Mouse (Mus musculus): Measurements from ENCODE around the gene Eif4b. TPM values are rescaled to one million over a fixed set of nuclear protein-coding genes. Genes with fewer than 3 reads are reported as not detected.

Gene Eif4b
- polyA plus RNA-seq, 1 experiment from 2014 or later = 214 TPM

- H3K27ac ChIP-seq = no peak overlapping the region
- no peaks in the 10 kb centered on the region for H3K36me3 ChIP-seq (ENCODE audit: inconsistent target)
- no peaks in the 10 kb centered on the region for H3K79me2 ChIP-seq (ENCODE audit: inconsistent target)
- 94% methylated on average over 14 of the region's 14 CpGs for WGBS (ENCODE audit: missing documents)
- H3K4me3 ChIP-seq (ENCODE audit: inconsistent target) = no peak overlapping the region
These were observed 29.9 kb downstream of the Eif4b start for GRCm38 (mm10) chr15:102103371-102103946.

DNA sequence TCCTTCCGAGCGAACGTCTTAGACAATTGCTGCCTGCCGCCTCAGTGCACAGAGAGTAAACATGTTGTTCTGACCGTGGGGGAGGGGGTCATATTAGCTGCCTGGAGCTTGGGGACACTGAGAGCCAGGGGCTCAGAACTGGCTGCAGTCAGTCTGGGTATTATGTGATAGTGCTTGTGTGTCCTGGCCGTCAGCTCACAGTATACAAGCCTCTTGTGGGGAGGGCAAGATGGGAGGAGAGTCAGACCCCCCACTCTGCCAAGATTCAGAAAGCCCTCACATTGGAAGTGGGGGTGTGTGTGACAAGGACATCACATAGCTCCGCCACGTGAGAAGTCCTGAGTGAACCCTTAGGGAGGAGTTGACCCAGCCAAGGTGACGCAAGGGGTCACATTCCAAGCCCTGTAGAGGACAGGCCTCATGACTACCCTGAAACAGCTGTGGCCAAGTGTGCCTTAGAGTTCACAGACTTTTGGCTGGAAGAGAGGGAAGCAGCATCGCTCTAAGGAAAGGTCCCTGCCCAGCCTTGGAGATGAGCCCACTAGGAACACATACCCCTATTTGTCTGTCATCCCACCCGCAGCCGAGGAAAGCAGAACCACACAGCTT, 30.5 kb downstream of the Eif4b start:
- no peaks in the 10 kb centered on the region for H3K36me3 ChIP-seq (ENCODE audit: inconsistent target)
- H3K79me2 ChIP-seq (ENCODE audit: inconsistent target) = no peaks in the 10 kb centered on the region
- H3K27ac ChIP-seq = no peak overlapping the region
- H3K4me3 ChIP-seq (ENCODE audit: inconsistent target) = no peak overlapping the region
- 84% methylated on average over 12 of the region's 12 CpGs for WGBS (ENCODE audit: missing documents)

DNA sequence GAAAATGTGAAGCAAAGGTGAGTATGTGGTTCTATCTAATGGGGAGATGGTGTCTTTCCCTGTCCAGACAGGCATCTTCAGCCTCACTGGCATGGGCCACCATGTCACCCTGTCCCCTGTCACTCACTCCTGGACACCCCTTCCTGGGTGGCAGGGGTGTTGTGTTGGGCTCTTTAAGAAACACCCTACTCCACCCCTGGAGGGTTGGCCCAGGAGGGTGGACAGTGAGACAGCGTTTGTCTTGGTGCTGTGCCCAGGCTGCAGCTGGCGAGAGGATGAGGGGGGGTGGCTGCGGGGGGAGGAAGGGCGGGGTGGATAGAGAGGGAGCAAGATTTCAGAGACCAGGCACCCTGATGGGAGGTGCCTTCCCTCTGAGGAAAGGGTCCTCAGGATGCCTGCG, 31.8 kb downstream of the Eif4b start:
- WGBS (ENCODE audit: missing documents) = 8% methylated on average over 5 of the region's 5 CpGs
- no peak overlapping the region for H3K27ac ChIP-seq
- no peak overlapping the region for H3K4me3 ChIP-seq (ENCODE audit: inconsistent target)
- H3K36me3 ChIP-seq (ENCODE audit: inconsistent target) = no peaks in the 10 kb centered on the region
- H3K79me2 ChIP-seq (ENCODE audit: inconsistent target) = no peaks in the 10 kb centered on the region

GRCm38 (mm10) chr15:102105764-102106730, 32.5 kb downstream of the Eif4b start:
- WGBS (ENCODE audit: missing documents) = 19% methylated on average over 16 of the region's 18 CpGs
- H3K27ac ChIP-seq = no peak overlapping the region

GRCm38 (mm10) chr15:102106754-102107456, 33.3 kb downstream of the Eif4b start:
- no peaks in the 10 kb centered on the region for H3K79me2 ChIP-seq (ENCODE audit: inconsistent target)
- H3K27ac ChIP-seq = no peak overlapping the region
- no peaks in the 10 kb centered on the region for H3K36me3 ChIP-seq (ENCODE audit: inconsistent target)
- H3K4me3 ChIP-seq (ENCODE audit: inconsistent target) = no peak overlapping the region
- 52% methylated on average over 38 of the region's 38 CpGs for WGBS (ENCODE audit: missing documents)

More at GRCm38 (mm10) chr15:102105764-102106730, 32.5 kb downstream of the Eif4b start:
- Histone ChIP-seq H3K79me2 (ENCODE audit: inconsistent target) (no peaks in the 10 kb centered on the region), H3K36me3 (ENCODE audit: inconsistent target) (no peaks in the 10 kb centered on the region), H3K4me3 (ENCODE audit: inconsistent target) (no peak overlapping the region)

DNA sequence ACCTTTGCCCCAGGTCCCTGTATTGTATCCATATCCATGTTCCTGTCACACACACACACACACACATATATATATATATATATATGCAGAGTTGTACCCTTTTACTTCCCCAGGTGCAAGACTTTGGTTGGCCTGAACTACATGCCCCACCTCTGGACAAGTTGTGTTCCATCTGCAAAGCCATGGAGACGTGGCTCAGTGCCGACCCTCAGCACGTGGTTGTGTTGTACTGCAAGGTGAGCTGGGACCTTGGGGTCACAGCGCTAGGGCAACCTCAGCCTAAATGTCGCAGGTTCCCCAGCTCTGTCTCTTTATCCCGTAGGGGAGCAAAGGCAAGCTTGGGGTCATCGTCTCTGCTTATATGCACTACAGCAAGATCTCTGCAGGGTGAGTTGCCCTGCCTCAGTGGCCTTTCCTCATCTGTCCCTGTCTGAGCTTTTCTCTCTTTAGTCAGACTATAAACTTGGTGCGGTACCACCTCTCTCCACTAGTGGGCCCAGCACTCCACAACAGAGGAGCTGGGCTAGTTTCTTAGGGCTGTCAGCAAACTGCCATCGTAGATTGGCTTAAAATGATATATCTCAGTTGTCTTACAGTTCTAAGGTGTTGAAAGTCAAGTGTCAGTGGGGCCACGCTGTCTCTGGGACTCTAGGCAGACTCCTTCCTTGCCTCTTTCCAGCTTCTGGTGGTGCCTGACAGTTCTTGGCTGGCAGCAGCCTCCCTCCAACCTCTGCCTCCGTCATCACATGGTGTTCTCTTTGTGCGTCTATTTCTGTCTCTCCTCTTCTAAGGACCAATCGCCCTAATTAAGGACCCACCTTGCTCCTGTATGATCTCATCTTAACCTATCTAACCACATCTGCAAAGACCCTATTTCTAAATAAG, 34.4 kb downstream of the Eif4b start:
- Histone ChIP-seq H3K79me2 (ENCODE audit: inconsistent target) (no peaks in the 10 kb centered on the region), H3K27ac (no peak overlapping the region), H3K36me3 (ENCODE audit: inconsistent target) (no peaks in the 10 kb centered on the region), H3K4me3 (ENCODE audit: inconsistent target) (no peak overlapping the region)
- WGBS (ENCODE audit: missing documents) = 47% methylated on average over 13 of the region's 13 CpGs

DNA sequence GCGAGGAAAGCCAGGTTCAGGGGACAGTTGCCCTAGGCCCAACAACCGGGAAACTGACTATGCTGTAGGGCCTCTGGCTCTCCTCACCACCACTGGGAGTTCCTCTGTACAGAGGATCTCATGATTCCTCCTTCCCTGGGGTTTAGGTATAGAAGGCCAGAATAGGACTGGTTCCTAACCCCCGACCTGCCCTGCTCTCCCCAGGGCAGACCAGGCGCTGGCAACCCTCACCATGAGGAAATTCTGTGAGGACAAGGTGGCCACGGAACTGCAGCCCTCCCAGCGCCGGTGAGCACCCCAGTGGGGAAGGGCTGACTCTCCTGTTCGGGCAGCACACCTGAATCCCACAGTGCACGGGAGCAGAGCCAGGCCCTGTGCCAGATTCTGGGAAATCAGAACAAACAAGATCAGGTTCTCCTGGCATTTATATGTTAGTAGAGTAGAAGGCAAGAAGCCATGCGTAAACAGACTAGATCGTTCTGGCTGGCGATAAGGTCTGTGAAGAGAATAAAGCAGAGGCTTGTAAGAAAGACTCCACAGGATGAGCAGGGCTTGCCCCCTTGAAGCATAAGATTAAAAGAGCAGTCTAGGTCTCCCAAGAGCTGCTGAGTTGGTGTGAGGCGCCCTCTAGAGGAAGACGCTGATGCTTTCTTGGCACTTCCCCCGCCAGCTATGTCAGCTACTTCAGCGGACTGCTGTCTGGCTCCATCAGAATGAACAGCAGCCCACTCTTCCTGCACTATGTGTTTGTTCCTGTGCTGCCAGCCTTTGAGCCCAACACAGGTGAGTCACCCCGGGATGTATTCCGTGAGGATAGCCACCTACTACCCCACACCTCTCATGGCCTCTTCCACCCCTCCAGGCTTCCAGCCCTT, 35.3 kb downstream of the Eif4b start:
- WGBS (ENCODE audit: missing documents) = 49% methylated on average over 18 of the region's 18 CpGs
- no peaks in the 10 kb centered on the region for H3K79me2 ChIP-seq (ENCODE audit: inconsistent target)
- no peaks in the 10 kb centered on the region for H3K36me3 ChIP-seq (ENCODE audit: inconsistent target)
- no peak overlapping the region for H3K27ac ChIP-seq
- H3K4me3 ChIP-seq (ENCODE audit: inconsistent target) = no peak overlapping the region

- no peaks in the 10 kb centered on the region for H3K36me3 ChIP-seq (ENCODE audit: inconsistent target)
- no peak overlapping the region for H3K27ac ChIP-seq
- 91% methylated on average over 7 of the region's 7 CpGs for WGBS (ENCODE audit: missing documents)
- H3K79me2 ChIP-seq (ENCODE audit: inconsistent target) = no peaks in the 10 kb centered on the region
- H3K4me3 ChIP-seq (ENCODE audit: inconsistent target) = no peak overlapping the region
These were observed 36.7 kb downstream of the Eif4b start for GRCm38 (mm10) chr15:102110271-102110670.

DNA sequence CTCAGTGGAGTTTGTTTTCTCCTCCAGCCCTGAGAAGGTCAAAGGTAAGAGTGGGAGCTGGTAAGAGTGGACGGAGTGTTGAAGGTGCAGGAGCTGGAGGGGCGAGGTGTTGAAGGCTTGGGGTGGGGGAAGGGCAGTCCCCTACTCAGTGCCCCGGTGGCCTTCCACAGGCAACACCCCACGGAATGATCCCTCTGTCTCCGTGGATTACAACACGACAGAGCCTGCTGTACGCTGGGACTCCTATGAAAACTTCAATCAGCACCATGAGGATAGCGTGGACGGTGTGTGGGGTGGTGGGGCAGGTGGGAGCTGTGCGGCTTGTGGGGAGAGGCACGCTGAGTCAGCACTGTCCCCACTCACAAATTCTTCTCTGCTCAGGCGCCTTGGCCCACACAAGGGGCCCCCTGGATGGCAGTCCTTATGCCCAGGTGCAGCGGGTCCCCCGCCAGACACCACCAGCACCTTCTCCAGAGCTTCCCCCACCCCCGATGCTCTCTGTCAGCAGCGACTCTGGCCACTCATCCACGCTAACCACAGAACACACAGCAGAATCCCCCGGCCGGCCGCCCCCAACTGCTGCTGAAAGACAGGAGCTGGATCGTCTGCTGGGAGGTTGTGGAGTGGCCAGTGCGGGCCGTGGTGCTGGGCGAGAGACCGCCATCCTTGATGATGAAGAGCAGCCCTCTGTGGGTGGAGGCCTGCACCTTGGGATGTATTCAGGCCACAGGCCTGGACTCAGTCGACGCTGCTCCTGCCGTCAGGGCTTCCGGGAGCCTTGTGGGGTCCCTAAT, 37.3 kb downstream of the Eif4b start:
- no peak overlapping the region for H3K27ac ChIP-seq
- 87% methylated on average over 29 of the region's 29 CpGs for WGBS (ENCODE audit: missing documents)

DNA sequence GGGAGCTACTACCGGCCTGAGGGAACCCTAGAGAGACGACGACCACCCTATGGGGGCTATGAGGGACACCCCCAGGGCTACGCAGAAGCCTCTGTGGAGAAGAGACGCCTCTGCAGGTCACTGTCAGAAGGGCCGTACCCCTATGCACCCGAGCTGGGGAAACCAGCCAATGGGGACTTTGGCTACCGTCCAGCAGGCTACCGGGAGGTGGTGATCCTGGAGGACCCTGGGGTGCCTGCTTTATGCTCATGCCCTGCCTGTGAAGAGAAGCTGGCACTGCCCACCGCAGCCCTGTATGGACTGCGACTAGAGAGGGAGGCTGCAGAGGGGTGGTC, 37.9 kb downstream of the Eif4b start:
- no peak overlapping the region for H3K27ac ChIP-seq
- WGBS (ENCODE audit: missing documents) = 93% methylated on average over 11 of the region's 11 CpGs
- H3K79me2 ChIP-seq (ENCODE audit: inconsistent target) = no peaks in the 10 kb centered on the region
- H3K4me3 ChIP-seq (ENCODE audit: inconsistent target) = no peak overlapping the region
- no peaks in the 10 kb centered on the region for H3K36me3 ChIP-seq (ENCODE audit: inconsistent target)

More for the DNA sequence above, 37.3 kb downstream of the Eif4b start:
- Histone ChIP-seq H3K36me3 (ENCODE audit: inconsistent target) (no peaks in the 10 kb centered on the region), H3K4me3 (ENCODE audit: inconsistent target) (no peak overlapping the region), H3K79me2 (ENCODE audit: inconsistent target) (no peaks in the 10 kb centered on the region)

DNA sequence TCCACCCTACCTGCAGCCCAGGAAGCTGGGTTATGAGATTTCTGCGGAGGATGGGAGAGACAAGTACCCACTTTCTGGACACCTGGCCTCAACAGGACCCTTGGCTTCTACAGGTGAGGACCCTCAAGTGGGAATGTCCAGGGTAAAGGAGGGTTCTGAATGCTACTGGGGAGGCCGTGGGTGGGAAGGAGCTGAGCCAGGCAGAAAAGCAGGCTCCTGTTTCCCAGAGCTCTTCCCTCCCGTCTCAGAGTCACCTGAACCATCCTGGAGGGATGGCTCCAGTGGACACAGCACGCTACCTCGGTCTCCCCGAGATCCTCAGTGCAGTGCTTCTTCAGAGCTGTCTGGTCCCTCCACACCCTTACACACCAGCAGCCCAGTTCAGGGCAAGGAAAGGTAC, 38.6 kb downstream of the Eif4b start:
- H3K4me3 ChIP-seq (ENCODE audit: inconsistent target) = no peak overlapping the region
- WGBS (ENCODE audit: missing documents) = 94% methylated on average over 6 of the region's 6 CpGs
- no peaks in the 10 kb centered on the region for H3K79me2 ChIP-seq (ENCODE audit: inconsistent target)
- no peak overlapping the region for H3K27ac ChIP-seq
- peaks cover 5% of the 10 kb centered on the region for H3K36me3 ChIP-seq (ENCODE audit: inconsistent target)

DNA sequence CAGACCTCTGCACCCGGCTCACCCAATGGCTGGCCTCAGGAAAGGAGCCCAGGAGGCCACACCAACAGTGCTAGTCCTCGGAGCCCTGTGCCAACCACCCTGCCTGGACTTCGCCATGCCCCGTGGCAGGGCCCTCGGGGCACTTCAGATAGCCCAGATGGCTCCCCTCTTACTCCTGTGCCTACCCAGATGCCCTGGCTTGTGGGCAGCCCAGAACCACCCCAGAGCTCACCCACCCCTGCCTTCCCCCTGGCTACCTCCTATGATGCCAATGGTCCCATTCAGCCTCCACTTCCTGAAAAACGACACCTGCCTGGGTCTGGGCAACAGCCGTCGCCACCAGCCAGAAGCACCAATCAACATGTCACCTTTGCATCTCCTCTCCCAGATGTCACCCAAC, 39.3 kb downstream of the Eif4b start:
- Histone ChIP-seq H3K79me2 (ENCODE audit: inconsistent target) (no peaks in the 10 kb centered on the region), H3K36me3 (ENCODE audit: inconsistent target) (peaks cover 12% of the 10 kb centered on the region), H3K4me3 (ENCODE audit: inconsistent target) (no peak overlapping the region), H3K27ac (no peak overlapping the region)
- 62% methylated on average over 8 of the region's 8 CpGs for WGBS (ENCODE audit: missing documents)
